In genomic region chr11:68923191-68923590, GRCm38 (mm10) we compare ENCODE assay signal across 25 mouse cellular contexts. TPM values are rescaled to one million over a fixed set of nuclear protein-coding genes. Genes with fewer than 3 reads are reported as not detected.
"Had no signal": no experiment of that assay in that cellular context is flagged by ENCODE, and none has a peak within 500 bp of the region (broad histone marks: within the 10 kb centered on the region; RNA-seq: fewer than 3 reads in every experiment).

No protein-coding gene starts in this region.

- DNase-seq: left cerebral cortex, postnatal 4 days; lung, adult 18-20 months; lung, postnatal 10 days; lung, postnatal 36 days; right cerebral cortex, adult 18-20 months; right cerebral cortex, postnatal 14 days; right cerebral cortex, postnatal 4 days; thymus, adult 18-20 months; thymus, postnatal 36 days had no signal

- H3K27me3 ChIP-seq: limb, embryonic 15.5 days; lung, embryonic 15.5 days; midbrain, embryonic 15.5 days; neural tube, embryonic 12.5 days; neural tube, embryonic 15.5 days; stomach, embryonic 15.5 days had no signal

- H3K36me3 ChIP-seq: limb, embryonic 12.5 days; limb, embryonic 15.5 days; liver, embryonic 12.5 days; liver, embryonic 15.5 days; lung, embryonic 15.5 days; midbrain, embryonic 10.5 days; midbrain, embryonic 15.5 days; neural tube, embryonic 12.5 days; neural tube, embryonic 15.5 days; stomach, embryonic 15.5 days had no signal

- H3K9me3 ChIP-seq: limb, embryonic 12.5 days; limb, embryonic 15.5 days; liver, embryonic 12.5 days; liver, embryonic 15.5 days; lung, embryonic 15.5 days; megakaryocyte, embryonic 14.5 days; midbrain, embryonic 10.5 days; midbrain, embryonic 15.5 days; neural tube, embryonic 12.5 days; neural tube, embryonic 15.5 days; stomach, embryonic 15.5 days had no signal

- H3K4me2 ChIP-seq: limb, embryonic 12.5 days; limb, embryonic 15.5 days; liver, embryonic 12.5 days; liver, embryonic 15.5 days; lung, embryonic 15.5 days; midbrain, embryonic 15.5 days; neural tube, embryonic 12.5 days; neural tube, embryonic 15.5 days; stomach, embryonic 15.5 days had no signal

- H3K27ac ChIP-seq: hindbrain, postnatal 0 days; kidney, postnatal 0 days; limb, embryonic 12.5 days; limb, embryonic 15.5 days; liver, embryonic 12.5 days; liver, embryonic 15.5 days; lung, embryonic 15.5 days; midbrain, embryonic 10.5 days; midbrain, embryonic 15.5 days; neural tube, embryonic 12.5 days; neural tube, embryonic 15.5 days; stomach, embryonic 15.5 days had no signal

- H3K4me1 ChIP-seq: liver, embryonic 15.5 days; lung, embryonic 15.5 days; midbrain, embryonic 15.5 days; neural tube, embryonic 15.5 days; stomach, embryonic 15.5 days had no signal

- H3K4me3 ChIP-seq: limb, embryonic 12.5 days; limb, embryonic 15.5 days; liver, embryonic 12.5 days; liver, embryonic 15.5 days; lung, embryonic 15.5 days; megakaryocyte, embryonic 14.5 days; midbrain, embryonic 10.5 days; midbrain, embryonic 15.5 days; neural tube, embryonic 12.5 days; neural tube, embryonic 15.5 days; stomach, embryonic 15.5 days had no signal

- H3K9ac ChIP-seq: limb, embryonic 12.5 days; limb, embryonic 15.5 days; liver, embryonic 12.5 days; liver, embryonic 15.5 days; lung, embryonic 15.5 days; midbrain, embryonic 15.5 days; neural tube, embryonic 12.5 days; neural tube, embryonic 15.5 days; stomach, embryonic 15.5 days had no signal

- ATAC-seq: hindbrain, postnatal 0 days; inflammation-experienced regulatory T-cells, adult 6 months; intestine, embryonic 16.5 days; liver, embryonic 12.5 days; midbrain, embryonic 15.5 days had no signal

RNA-seq across cellular contexts. Expression of gene Odf4, which starts 3.7 kb away (rescaled TPM):
- polyA plus RNA-seq: inflammation-experienced regulatory T-cells, adult 6 months; intestine, embryonic 16.5 days; limb, embryonic 12.5 days; limb, embryonic 15.5 days; liver, embryonic 12.5 days; liver, embryonic 15.5 days; lung, embryonic 15.5 days; midbrain, embryonic 10.5 days; neural tube, embryonic 12.5 days; stomach, embryonic 15.5 days; urinary bladder, adult 2 months had no signal

RNA-seq across cellular contexts. Expression of gene Rnf222, which starts 34.8 kb away (rescaled TPM):
- polyA plus RNA-seq: hindbrain, postnatal 0 days; inflammation-experienced regulatory T-cells, adult 6 months; midbrain, embryonic 15.5 days; neural tube, embryonic 15.5 days; urinary bladder, adult 2 months had no signal
